Mouse (Mus musculus) liver, postnatal 0 days (tissue): ENCODE measurements around the gene Shroom2. TPM values are rescaled to one million over a fixed set of nuclear protein-coding genes. Genes with fewer than 3 reads are reported as not detected.

ENCODE experiments used
- ATAC-seq: fragments of 200-750 bp; cut with Nextera tagmentation; 2 replicates; pipeline ENCODE4 v1.8.0; 2017; ENCODE audit warnings: mild to moderate bottlenecking, moderate library complexity
- DNase-seq: peaks from one replicate; pipeline ENCODE4 v3.0.0-alpha.2; 2016
- H3K27ac ChIP-seq: fragments of 300-500 bp; sonication (generic); 2 replicates; pipeline ENCODE4 v1.5.1; 2014; ENCODE audit warnings: antibody characterized with exemption, moderate library complexity, mild to moderate bottlenecking, low read depth
- H3K27me3 ChIP-seq: fragments of 300-500 bp; sonication (generic); 2 replicates; pipeline ENCODE4 v1.6.1; 2014; ENCODE audit warnings: low read length, control low read depth, mixed read lengths; ENCODE audit not compliant: insufficient read depth
- H3K36me3 ChIP-seq: fragments of 300-500 bp; sonication (generic); replicated peaks from 2 replicates; pipeline ENCODE4 v1.6.1; 2014; ENCODE audit warnings: mild to moderate bottlenecking, control low read depth, low read length, moderate library complexity, mixed read lengths; ENCODE audit not compliant: insufficient read depth
- H3K4me1 ChIP-seq: fragments of 300-500 bp; sonication (generic); 2 replicates; pipeline ENCODE4 v1.6.1; 2014; ENCODE audit warnings: antibody characterized with exemption, mild to moderate bottlenecking, control low read depth; ENCODE audit not compliant: insufficient read depth
- H3K4me2 ChIP-seq: fragments of 300-500 bp; sonication (generic); 2 replicates; pipeline ENCODE4 v1.6.1; 2014; ENCODE audit warnings: low read depth, mild to moderate bottlenecking, low read length, moderate library complexity, mixed read lengths
- H3K4me3 ChIP-seq: fragments of 300-500 bp; sonication (generic); 2 replicates; pipeline ENCODE4 v1.5.1; 2014; ENCODE audit warnings: low read depth, low read length
- H3K9ac ChIP-seq: fragments of 300-500 bp; sonication (generic); replicated peaks from 2 replicates; pipeline ENCODE4 v1.6.1; 2014; ENCODE audit warnings: mild to moderate bottlenecking, moderate library complexity
- H3K9me3 ChIP-seq: fragments of 300-500 bp; sonication (generic); 2 replicates; pipeline ENCODE4 v1.6.1; 2016; ENCODE audit warnings: mild to moderate bottlenecking, control low read depth, low read length, mixed read lengths
- CTCF ChIP-seq: sonication (generic); IDR thresholded peaks from 2 replicates; pipeline ENCODE4 v1.5.1; 2016; ENCODE audit warnings: antibody characterized with exemption, low read depth
- EP300 ChIP-seq: IDR thresholded peaks from 2 replicates; pipeline ENCODE4 v1.6.1; 2016; ENCODE audit warnings: antibody characterized with exemption, low read depth, mild to moderate bottlenecking
- WGBS: fragments of 180-500 bp; shearing (Covaris S2); extraction: QIAGEN DNeasy Blood & Tissue Kit; methylation state at CpG from one replicate; pipeline ENCODE4 v1.1.7; 2014; ENCODE audit not compliant: insufficient replicate concordance; 5-methylcytosine and 5-hydroxymethylcytosine counted together
- polyA plus RNA-seq: library from polyadenylated mRNA; unstranded; fragments of >200 nt; fragmentation: Nextera tagmentation; extraction: Ambion mirVana; gene quantifications from 2 replicates; pipeline ENCODE4 v1.2.1, GENCODE M21; 2015

Gene Shroom2
- polyA plus RNA-seq, 1 experiment from 2014 or later = 1.6 TPM

DNA sequence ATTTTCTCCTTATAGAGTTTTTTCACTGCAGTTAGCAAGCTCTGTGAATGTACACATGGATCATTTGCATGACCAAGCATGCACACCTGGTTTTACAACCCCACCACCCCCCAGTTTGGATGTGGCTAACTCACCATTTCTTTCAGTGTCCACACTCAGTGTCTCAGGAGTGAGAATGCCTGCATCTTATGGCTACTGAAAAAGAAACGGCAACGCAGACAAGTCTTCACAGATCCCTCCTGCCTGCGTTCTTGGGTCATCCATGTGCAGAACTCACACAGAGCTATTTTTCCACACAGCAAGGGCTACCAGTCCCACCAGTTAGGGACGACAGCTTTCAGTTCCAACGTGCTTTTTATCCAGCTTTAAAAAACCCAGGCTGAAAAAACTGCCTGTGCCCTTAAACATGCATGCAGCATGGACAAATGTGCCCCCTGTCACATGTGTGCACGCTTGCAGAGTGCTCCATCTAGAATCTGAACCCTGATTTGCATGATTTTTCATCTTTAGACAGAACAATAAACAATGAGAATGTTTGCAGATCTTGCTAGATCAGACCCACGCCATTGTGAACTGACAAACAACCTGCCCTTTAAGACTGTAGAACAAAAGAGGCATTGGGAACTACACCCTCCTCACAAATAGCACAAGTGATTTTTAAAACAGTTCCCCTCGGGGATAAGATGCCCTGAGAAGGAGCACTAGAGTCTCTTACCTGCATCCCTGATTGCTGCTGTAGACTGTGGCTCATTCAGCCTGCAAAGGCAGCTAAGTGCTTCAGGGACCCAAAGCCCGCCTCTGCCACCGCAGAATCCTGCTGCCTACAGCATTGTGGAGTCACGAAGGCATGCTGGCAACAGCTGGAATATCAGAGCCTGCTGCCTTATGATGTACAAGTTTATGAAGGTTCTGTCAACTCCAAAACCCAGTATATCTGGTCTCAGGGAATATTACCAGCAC is 125.3 kb downstream of the Shroom2 start:
- Histone ChIP-seq H3K4me3 (no peak overlapping the region), H3K27ac (no peak overlapping the region), H3K36me3 (no peaks in the 10 kb centered on the region), H3K9ac (no peak overlapping the region), H3K4me2 (no peak overlapping the region), H3K9me3 (no peaks in the 10 kb centered on the region), H3K27me3 (peaks cover 3% of the 10 kb centered on the region; the same call in 1 of the 2 replicates), H3K4me1 (no peaks in the 10 kb centered on the region)
- no peak for ATAC-seq
- 60% methylated on average over 11 of the region's 11 CpGs for WGBS
- DNase-seq = no peak
- TF ChIP-seq EP300 (no peak), CTCF (no peak)

DNA sequence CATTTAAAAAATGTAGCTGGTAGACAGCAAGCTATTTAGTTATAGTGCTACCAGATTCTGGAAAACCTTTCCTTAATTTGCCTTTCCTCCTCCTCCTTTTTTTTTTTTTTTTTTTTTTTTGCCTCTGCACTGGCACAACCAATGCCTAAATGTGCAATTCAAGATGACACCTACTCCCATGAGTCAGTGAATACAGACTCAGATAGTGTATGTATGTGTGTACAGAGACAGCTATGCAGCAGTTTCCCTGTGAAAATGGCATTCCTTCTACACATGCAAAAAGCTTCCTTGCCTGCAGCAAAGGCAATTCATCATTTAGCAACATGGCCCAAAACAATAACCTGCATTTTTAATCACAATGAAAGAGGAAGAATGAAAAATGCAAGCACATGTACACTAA is 126.1 kb downstream of the Shroom2 start:
- Histone ChIP-seq H3K4me2 (no peak overlapping the region), H3K9ac (no peak overlapping the region), H3K9me3 (no peaks in the 10 kb centered on the region), H3K4me1 (no peaks in the 10 kb centered on the region), H3K27ac (no peak overlapping the region), H3K27me3 (peaks cover 3% of the 10 kb centered on the region; the same call in 1 of the 2 replicates), H3K36me3 (no peaks in the 10 kb centered on the region), H3K4me3 (no peak overlapping the region)
- no peak for DNase-seq
- TF ChIP-seq CTCF (no peak), EP300 (no peak)
- ATAC-seq = no peak

DNA sequence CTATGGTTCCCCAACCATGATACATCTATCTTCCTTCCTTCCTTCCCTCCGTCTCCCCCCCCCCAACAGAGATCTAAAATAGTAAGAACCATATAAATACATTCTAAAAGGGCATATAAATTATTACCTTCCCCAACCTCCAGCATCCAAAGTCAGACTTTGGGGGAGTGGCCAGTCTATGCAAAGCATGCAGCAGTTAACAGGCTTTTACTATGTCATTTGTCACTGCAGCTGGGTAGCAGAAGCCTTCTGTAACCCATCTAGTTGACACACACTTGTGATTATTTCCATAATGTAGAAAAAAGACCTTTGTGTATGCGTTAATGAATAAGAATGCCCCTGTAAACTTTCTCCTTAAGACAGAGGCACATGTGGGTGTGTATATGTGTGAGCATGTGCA is 126.6 kb downstream of the Shroom2 start:
- WGBS = 69% methylated on average over 2 of the region's 2 CpGs
- Histone ChIP-seq H3K36me3 (no peaks in the 10 kb centered on the region), H3K4me1 (no peaks in the 10 kb centered on the region), H3K27me3 (peaks cover 3% of the 10 kb centered on the region; the same call in 1 of the 2 replicates), H3K9ac (no peak overlapping the region), H3K4me3 (no peak overlapping the region), H3K27ac (no peak overlapping the region), H3K9me3 (no peaks in the 10 kb centered on the region), H3K4me2 (no peak overlapping the region)
- TF ChIP-seq CTCF (no peak), EP300 (no peak)
- DNase-seq (no peak), ATAC-seq (no peak)

DNA sequence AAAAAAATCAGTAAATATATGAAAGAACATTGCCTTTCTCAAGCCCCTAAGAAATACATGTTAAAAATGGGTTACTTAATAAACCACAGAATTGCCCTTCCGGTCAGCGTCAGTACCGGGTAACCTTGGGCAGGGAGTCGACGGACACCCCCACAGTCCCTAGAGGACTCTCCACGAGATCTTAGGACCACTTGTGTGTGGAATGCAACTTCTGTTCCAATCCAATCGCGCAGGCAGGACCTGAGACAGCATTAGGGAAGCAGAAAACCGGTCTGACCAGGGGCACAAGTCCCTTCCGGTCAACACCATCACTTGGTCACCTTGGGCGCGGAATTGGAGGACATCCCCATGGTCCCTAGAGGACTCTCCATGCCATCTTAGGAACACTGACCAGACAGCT is 133.9 kb downstream of the Shroom2 start:
- no peak overlapping the region for H3K27ac ChIP-seq
- H3K4me3 ChIP-seq = no peak overlapping the region
- 90% methylated on average over 12 of the region's 12 CpGs for WGBS
- H3K9me3 ChIP-seq = no peaks in the 10 kb centered on the region
- no peaks in the 10 kb centered on the region for H3K36me3 ChIP-seq
- no peak overlapping the region for H3K4me2 ChIP-seq
- DNase-seq = no peak
- H3K9ac ChIP-seq = no peak overlapping the region
- TF ChIP-seq CTCF = no peak
- TF ChIP-seq EP300 = no peak
- H3K27me3 ChIP-seq = no peaks in the 10 kb centered on the region
- no peak for ATAC-seq
- no peaks in the 10 kb centered on the region for H3K4me1 ChIP-seq

DNA sequence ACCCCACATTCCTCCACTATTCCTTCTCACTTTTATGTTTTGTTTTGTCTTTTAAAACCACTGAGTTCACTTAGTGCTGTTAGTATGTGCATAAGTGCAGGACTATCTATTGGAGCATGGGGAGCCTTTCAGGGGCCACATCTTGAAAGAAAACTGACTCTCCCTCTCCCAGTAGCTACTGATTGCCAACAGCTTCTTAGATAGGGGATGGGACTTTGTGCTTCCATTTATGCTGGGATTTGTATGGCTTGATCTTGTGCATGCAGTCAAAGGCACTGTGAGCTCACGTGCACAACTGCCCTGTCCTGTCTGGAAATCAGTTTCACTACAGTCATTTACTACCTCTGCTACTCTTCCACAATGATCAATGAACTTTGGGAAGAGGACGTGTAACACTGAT is 147.9 kb downstream of the Shroom2 start:
- TF ChIP-seq EP300 (no peak), CTCF (no peak)
- no peak for ATAC-seq
- Histone ChIP-seq H3K4me3 (no peak overlapping the region), H3K9me3 (no peaks in the 10 kb centered on the region), H3K4me2 (no peak overlapping the region), H3K36me3 (no peaks in the 10 kb centered on the region), H3K9ac (no peak overlapping the region), H3K27ac (no peak overlapping the region), H3K4me1 (no peaks in the 10 kb centered on the region), H3K27me3 (no peaks in the 10 kb centered on the region)
- no peak for DNase-seq
- WGBS = 62% methylated on average over 2 of the region's 2 CpGs

DNA sequence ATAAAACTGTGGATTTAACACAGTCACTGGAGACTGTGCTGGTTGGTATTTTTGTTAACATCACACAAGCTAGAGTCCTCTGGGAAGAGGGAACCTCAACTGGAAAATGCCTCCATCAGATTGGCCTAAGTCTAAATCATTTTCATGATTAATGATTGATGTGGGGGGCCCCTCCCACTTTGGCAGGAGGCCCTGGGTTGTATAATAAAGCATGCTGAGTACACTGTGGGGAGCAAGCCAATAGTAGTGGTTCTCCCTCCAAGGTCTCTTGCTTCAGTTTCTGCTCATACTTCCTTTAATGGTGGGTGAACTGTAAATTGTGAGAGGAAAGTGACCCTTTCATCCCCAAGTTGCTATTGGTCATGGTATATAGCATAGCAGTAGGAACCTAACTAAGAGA is 148.3 kb downstream of the Shroom2 start:
- Histone ChIP-seq H3K4me1 (no peaks in the 10 kb centered on the region), H3K27ac (no peak overlapping the region), H3K4me3 (no peak overlapping the region), H3K4me2 (no peak overlapping the region), H3K27me3 (no peaks in the 10 kb centered on the region), H3K9me3 (no peaks in the 10 kb centered on the region), H3K9ac (no peak overlapping the region), H3K36me3 (no peaks in the 10 kb centered on the region)
- ATAC-seq (peak; percentile 41), DNase-seq (peak; percentile 37)
- TF ChIP-seq CTCF = no peak
- TF ChIP-seq EP300 = no peak
